Mouse (Mus musculus) midbrain, postnatal 0 days (tissue): ENCODE data around the gene Adora2b. TPM values are rescaled to one million over a fixed set of nuclear protein-coding genes. Genes with fewer than 3 reads are reported as not detected.

Experiments
- ATAC-seq: fragments of 200-750 bp; cut with Nextera tagmentation; 2 replicates; pipeline ENCODE4 v1.8.0; 2017; ENCODE audit warnings: moderate number of reproducible peaks, mild to moderate bottlenecking, moderate TSS enrichment, moderate library complexity; ENCODE audit not compliant: low FRiP score
- DNase-seq: peaks from one replicate; pipeline ENCODE4 v3.0.0-alpha.2; 2015; ENCODE audit warnings: low spot score
- H3K27ac ChIP-seq: fragments of 300-500 bp; sonication (generic); 2 replicates; pipeline ENCODE4 v1.5.1; 2014; ENCODE audit warnings: low read depth, mild to moderate bottlenecking, low read length, mixed read lengths
- H3K27me3 ChIP-seq: fragments of 300-500 bp; sonication (generic); 2 replicates; pipeline ENCODE4 v1.6.1; 2014; ENCODE audit warnings: low read length, control low read depth, mixed read lengths; ENCODE audit not compliant: insufficient read depth
- H3K36me3 ChIP-seq: fragments of 300-500 bp; sonication (generic); 2 replicates; pipeline ENCODE4 v1.6.1; 2014; ENCODE audit warnings: low read length, control low read depth, mixed read lengths; ENCODE audit not compliant: insufficient read depth
- H3K4me1 ChIP-seq: fragments of 300-500 bp; sonication (generic); 2 replicates; pipeline ENCODE4 v1.6.1; 2014; ENCODE audit warnings: mild to moderate bottlenecking, control low read depth, antibody characterized with exemption, low read length, mixed read lengths; ENCODE audit not compliant: insufficient read depth
- H3K4me2 ChIP-seq: fragments of 300-500 bp; sonication (generic); 2 replicates; pipeline ENCODE4 v1.6.1; 2014; ENCODE audit warnings: low read depth, mild to moderate bottlenecking, low read length, mixed read lengths; ENCODE audit not compliant: poor library complexity, severe bottlenecking
- H3K4me3 ChIP-seq: fragments of 300-500 bp; sonication (generic); 2 replicates; pipeline ENCODE4 v1.5.1; 2014; ENCODE audit warnings: low read depth, mild to moderate bottlenecking, low read length, moderate library complexity
- H3K9ac ChIP-seq: fragments of 300-500 bp; sonication (generic); replicated peaks from 2 replicates; pipeline ENCODE4 v1.6.1; 2014; ENCODE audit warnings: mild to moderate bottlenecking, low read length, moderate library complexity, mixed read lengths; ENCODE audit not compliant: poor library complexity, severe bottlenecking
- H3K9me3 ChIP-seq: fragments of 300-500 bp; sonication (generic); 2 replicates; pipeline ENCODE4 v1.6.1; 2016; ENCODE audit warnings: low read length, control low read depth
- CTCF ChIP-seq: IDR thresholded peaks from 2 replicates; pipeline ENCODE4 v1.5.1; 2016; ENCODE audit warnings: antibody characterized with exemption, mild to moderate bottlenecking
- WGBS: fragments of 180-500 bp; shearing (Covaris S2); extraction: QIAGEN DNeasy Blood & Tissue Kit; methylation state at CpG from one replicate; pipeline ENCODE4 v1.1.7; 2014; 5-methylcytosine and 5-hydroxymethylcytosine counted together
- polyA plus RNA-seq: library from polyadenylated mRNA; unstranded; fragments of >200 nt; fragmentation: Nextera tagmentation; extraction: Ambion mirVana; gene quantifications from 2 replicates; pipeline ENCODE4 v1.2.1, GENCODE M21; 2015
- total RNA-seq: library from RNA; depleted of rRNA; stranded (reverse); fragments of >200 nt; gene quantifications from 2 replicates; pipeline ENCODE4 v1.2.3, GENCODE M21; 2014; rRNA removed

Adora2b gene
- total and polyA plus RNA-seq, 2 experiments from 2014 or later: 5.8 to 6.0 TPM

GRCm38 (mm10) chr11:62305866-62306265 lies 57.1 kb downstream of the Adora2b start:
- H3K9ac ChIP-seq: no peak overlapping the region

GRCm38 (mm10) chr11:62309296-62309695 lies 60.5 kb downstream of the Adora2b start:
- Histone ChIP-seq H3K9me3 (no peaks in the 10 kb centered on the region), H3K27ac (no peak overlapping the region), H3K4me2 (no peak overlapping the region), H3K4me3 (no peak overlapping the region), H3K27me3 (no peaks in the 10 kb centered on the region), H3K4me1 (no peaks in the 10 kb centered on the region), H3K36me3 (peaks cover 37% of the 10 kb centered on the region), H3K9ac (no peak overlapping the region)
- ATAC-seq: no peak
- no peak for TF ChIP-seq CTCF
- DNase-seq: no peak
- WGBS: 99% methylated on average over 2 of the region's 2 CpGs

More at GRCm38 (mm10) chr11:62305866-62306265, 57.1 kb downstream of the Adora2b start:
- no peak for DNase-seq
- no peak overlapping the region for H3K4me2 ChIP-seq
- H3K4me1 ChIP-seq: no peaks in the 10 kb centered on the region
- H3K4me3 ChIP-seq: no peak overlapping the region
- no peak for ATAC-seq
- WGBS: 94% methylated on average over 2 of the region's 2 CpGs
- H3K27ac ChIP-seq: no peak overlapping the region
- no peaks in the 10 kb centered on the region for H3K27me3 ChIP-seq
- TF ChIP-seq CTCF: no peak
- H3K36me3 ChIP-seq: peaks cover 23% of the 10 kb centered on the region
- H3K9me3 ChIP-seq: no peaks in the 10 kb centered on the region

GRCm38 (mm10) chr11:62314984-62315383 lies 66.2 kb downstream of the Adora2b start:
- Histone ChIP-seq H3K9me3 (no peaks in the 10 kb centered on the region), H3K36me3 (peaks cover 45% of the 10 kb centered on the region), H3K27me3 (no peaks in the 10 kb centered on the region), H3K27ac (no peak overlapping the region), H3K4me3 (no peak overlapping the region), H3K4me1 (no peaks in the 10 kb centered on the region), H3K4me2 (no peak overlapping the region), H3K9ac (no peak overlapping the region)
- 96% methylated on average over 5 of the region's 5 CpGs for WGBS
- DNase-seq: no peak
- ATAC-seq: no peak
- TF ChIP-seq CTCF: no peak

Other genes starting within 250 kb of the Adora2b start
- 8.4 and 12.2 TPM in 2 replicates for gene Zswim7, start 32.4 kb downstream of the Adora2b start, total RNA-seq
- 23.8 and 24.8 TPM in 2 replicates for gene Zswim7, start 32.4 kb downstream of the Adora2b start, polyA plus RNA-seq
- 47.5 and 66.3 TPM in 2 replicates for gene Ttc19, start 32.5 kb downstream of the Adora2b start, total RNA-seq
- 42.3 and 49.1 TPM in 2 replicates for gene Ttc19, start 32.5 kb downstream of the Adora2b start, polyA plus RNA-seq
- 6.7 and 7.5 TPM in 2 replicates for gene Pigl, start 209.5 kb downstream of the Adora2b start, total RNA-seq
- 8.0 and 8.2 TPM in 2 replicates for gene Pigl, start 209.5 kb downstream of the Adora2b start, polyA plus RNA-seq
- 128 and 135 TPM in 2 replicates for gene Ncor1, start 209.6 kb downstream of the Adora2b start, total RNA-seq
- 131 and 152 TPM in 2 replicates for gene Ncor1, start 209.6 kb downstream of the Adora2b start, polyA plus RNA-seq